Mouse (Mus musculus) adipocyte (in vitro differentiated cells): Measurements from ENCODE around the gene Psmd1.
A peak's percentile ranks its signal among the peaks of the same experiment; 100 is the strongest.
"Not testable (repeated sequence)": the region's sequence is repeated elsewhere in the genome, so short reads cannot be mapped to it uniquely, and the experiment has no call there.

Source experiments
- DNase-seq: peaks from one replicate; pipeline ENCODE4 v3.0.0-alpha.2; 2016; ENCODE audit warnings: low spot score

Psmd1 gene

GRCm38 (mm10) chr1:86064271-86064991 is at the start of gene Psmd1:
Gene Psmd1 (plus strand): TSS chr1:86064387.
- DNase-seq: peak; percentile 94

GRCm38 (mm10) chr1:86015758-86016157 is 48.4 kb upstream of the Psmd1 start:
- DNase-seq: not testable (repeated sequence)

- DNase-seq: no peak
These were observed 47.7 kb upstream of the Psmd1 start, which contains the start of gene Spata3 for GRCm38 (mm10) chr1:86016516-86016915. Gene Spata3 (plus strand): TSS chr1:86016816.

- DNase-seq: no peak
These were observed 45.7 kb upstream of the Psmd1 start for GRCm38 (mm10) chr1:86018235-86019055.

GRCm38 (mm10) chr1:86021365-86021989 is 42.7 kb upstream of the Psmd1 start:
- no peak for DNase-seq

- DNase-seq: no peak
These were observed 31.8 kb upstream of the Psmd1 start for GRCm38 (mm10) chr1:86032273-86032987.

GRCm38 (mm10) chr1:86038191-86038951 is 25.8 kb upstream of the Psmd1 start:
- peak; percentile 73 for DNase-seq

GRCm38 (mm10) chr1:86040131-86040530 is 24.1 kb upstream of the Psmd1 start:
- no peak for DNase-seq

- no peak for DNase-seq
These were observed 23.4 kb upstream of the Psmd1 start for GRCm38 (mm10) chr1:86040817-86041216.

- DNase-seq: no peak
These were observed 19.1 kb upstream of the Psmd1 start for GRCm38 (mm10) chr1:86045056-86045455.

- no peak for DNase-seq
These were observed 18.1 kb upstream of the Psmd1 start, which contains the start of gene 2810459M11Rik for GRCm38 (mm10) chr1:86045848-86046805. Gene 2810459M11Rik (plus strand): TSS chr1:86045863.

- DNase-seq: no peak
These were observed 17.2 kb upstream of the Psmd1 start for GRCm38 (mm10) chr1:86046833-86047563.

GRCm38 (mm10) chr1:86048231-86048630 is 16.0 kb upstream of the Psmd1 start:
- DNase-seq: no peak

- DNase-seq: no peak
These were observed 15.4 kb upstream of the Psmd1 start for GRCm38 (mm10) chr1:86048744-86049143.

- peak; percentile 85 for DNase-seq
These were observed 10.8 kb upstream of the Psmd1 start for GRCm38 (mm10) chr1:86053198-86053921.

- DNase-seq: no peak
These were observed 9.2 kb upstream of the Psmd1 start for GRCm38 (mm10) chr1:86054943-86055342.

- peak; percentile 70 for DNase-seq
These were observed 7.9 kb upstream of the Psmd1 start for GRCm38 (mm10) chr1:86056284-86056683.
